Mouse (Mus musculus): ENCODE data around the gene Gm5286. TPM values are rescaled to one million over a fixed set of nuclear protein-coding genes. Genes with fewer than 3 reads are reported as not detected.
"Not testable (repeated sequence)": the region's sequence is repeated elsewhere in the genome, so short reads cannot be mapped to it uniquely, and the experiment has no call there.

Gene Gm5286
- not detected in 2 replicates for polyA plus RNA-seq (2012; rRNA removed)

DNA sequence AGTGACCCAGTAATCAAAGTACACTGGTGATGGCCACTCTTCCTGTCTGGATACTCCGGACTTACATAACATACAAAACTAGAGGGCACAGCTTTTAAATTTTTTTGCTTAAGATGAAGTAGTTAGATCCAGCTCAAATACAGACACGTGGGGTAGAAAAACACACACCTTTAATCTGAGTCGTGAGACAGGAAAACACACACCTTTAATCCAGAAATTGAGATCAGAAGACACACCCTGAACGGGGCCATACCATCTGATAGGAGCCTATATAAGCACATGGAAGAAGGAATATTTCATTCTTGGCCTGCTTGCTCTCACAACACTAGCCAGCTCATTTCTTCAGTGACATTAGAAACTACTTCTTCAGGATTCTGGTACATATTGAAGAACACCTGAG lies at the start of gene Gm5286:
Gene Gm5286, plus strand, starts transcription at position 301 of the 400 bp plus-strand sequence.
- H3K4me1 ChIP-seq (ENCODE audit: control insufficient read depth, insufficient read depth, low read length); H3K4me3 ChIP-seq (ENCODE audit: insufficient read depth, low read depth, low read length); H3K27ac ChIP-seq (ENCODE audit: insufficient read depth, low read depth, low read length); H3K27me3 ChIP-seq (replicated peaks; ENCODE audit: control insufficient read depth, insufficient read depth, low read length); DNase-seq; H3K36me3 ChIP-seq (ENCODE audit: control insufficient read depth, insufficient read depth, low read length): not testable (repeated sequence)
- 90% methylated on average over 3 of the region's 4 CpGs for WGBS

DNA sequence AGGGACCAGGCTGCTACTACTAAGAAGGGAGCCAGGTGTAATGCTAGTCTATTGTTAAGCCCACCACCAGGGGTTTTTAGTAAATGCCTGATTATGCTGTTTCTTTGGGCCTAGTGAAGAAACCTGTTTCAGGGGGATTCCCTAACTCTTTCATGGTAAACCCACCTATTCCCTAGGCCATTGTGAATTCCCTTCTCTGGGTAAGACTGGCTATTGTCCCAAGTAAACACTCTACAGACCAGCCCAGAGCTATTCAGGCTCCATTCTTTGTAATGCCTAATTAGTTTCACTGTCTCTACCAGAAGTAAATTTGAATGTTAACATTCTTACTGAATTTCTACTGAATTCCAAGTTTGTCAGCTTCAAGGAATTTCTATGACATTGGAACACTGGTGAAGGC lies 29.2 kb upstream of the Gm5286 start:
- H3K36me3 ChIP-seq (ENCODE audit: control insufficient read depth, insufficient read depth, low read length); H3K4me1 ChIP-seq (ENCODE audit: control insufficient read depth, insufficient read depth, low read length); H3K27ac ChIP-seq (ENCODE audit: insufficient read depth, low read depth, low read length); H3K27me3 ChIP-seq (replicated peaks; ENCODE audit: control insufficient read depth, insufficient read depth, low read length); DNase-seq; H3K4me3 ChIP-seq (ENCODE audit: insufficient read depth, low read depth, low read length): not testable (repeated sequence)

DNA sequence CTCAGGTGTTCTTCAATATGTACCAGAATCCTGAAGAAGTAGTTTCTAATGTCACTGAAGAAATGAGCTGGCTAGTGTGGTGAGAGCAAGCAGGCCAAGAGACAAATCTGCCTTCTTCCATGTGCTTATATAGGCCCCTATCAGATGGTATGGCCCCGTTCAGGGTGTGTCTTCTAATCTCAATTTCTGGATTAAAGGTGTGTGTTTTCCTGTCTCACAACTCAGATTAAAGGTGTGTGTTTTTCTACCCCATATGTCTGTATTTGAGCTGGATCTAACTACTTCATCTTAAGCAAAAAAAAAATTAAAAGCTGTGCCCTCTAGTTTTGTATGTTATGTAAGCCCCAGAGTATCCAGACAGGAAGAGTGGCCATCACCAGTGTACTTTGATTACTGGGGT lies 18.4 kb upstream of the Gm5286 start, which contains the start of gene Gm10696:
Gene Gm10696, minus strand, starts transcription at position 101 of the 400 bp plus-strand sequence.
- not testable (repeated sequence) for DNase-seq; H3K4me1 ChIP-seq (ENCODE audit: control insufficient read depth, insufficient read depth, low read length); H3K27me3 ChIP-seq (replicated peaks; ENCODE audit: control insufficient read depth, insufficient read depth, low read length); H3K36me3 ChIP-seq (ENCODE audit: control insufficient read depth, insufficient read depth, low read length); H3K4me3 ChIP-seq (ENCODE audit: insufficient read depth, low read depth, low read length); H3K27ac ChIP-seq (ENCODE audit: insufficient read depth, low read depth, low read length)
- WGBS, result 96% methylated on average over 1 of the region's 1 CpGs

Other genes with a start within 250 kb of the Gm5286 start
- not detected in 2 replicates for gene Tdpoz5, start 235.4 kb upstream of the Gm5286 start, polyA plus RNA-seq (2012; rRNA removed)
- not detected in 2 replicates for gene Gm9125, start 141.8 kb upstream of the Gm5286 start, polyA plus RNA-seq (2012; rRNA removed)
- not detected in 2 replicates for gene Gm10697, start 124.1 kb upstream of the Gm5286 start, polyA plus RNA-seq (2012; rRNA removed)
- gene Gm10696, start 18.5 kb upstream of the Gm5286 start, polyA plus RNA-seq (2012; rRNA removed), result not detected in 2 replicates
- not detected in 2 replicates for gene Gm4778, start 67.3 kb downstream of the Gm5286 start, polyA plus RNA-seq (2012; rRNA removed)
- 6.5 and 7.6 TPM in 2 replicates for gene Them4, start 113.4 kb downstream of the Gm5286 start, polyA plus RNA-seq (2012; rRNA removed)
- gene Them5, start 145.4 kb downstream of the Gm5286 start, polyA plus RNA-seq (2012; rRNA removed), result 0.06 and 0.07 TPM in 2 replicates
- gene C2cd4d, start 165.7 kb downstream of the Gm5286 start, polyA plus RNA-seq (2012; rRNA removed), result 0.86 and 1.5 TPM in 2 replicates
- 21.8 and 24.4 TPM in 2 replicates for gene Rorc, start 176.1 kb downstream of the Gm5286 start, polyA plus RNA-seq (2012; rRNA removed)
- 0.14 and 0.20 TPM in 2 replicates for gene Lingo4, start 201.8 kb downstream of the Gm5286 start, polyA plus RNA-seq (2012; rRNA removed)
- 0.75 and 0.90 TPM in 2 replicates for gene Tdrkh, start 216.6 kb downstream of the Gm5286 start, polyA plus RNA-seq (2012; rRNA removed)
- 39.2 and 47.8 TPM in 2 replicates for gene Mrpl9, start 246.6 kb downstream of the Gm5286 start, polyA plus RNA-seq (2012; rRNA removed)
- gene Oaz3, start 247.2 kb downstream of the Gm5286 start, polyA plus RNA-seq (2012; rRNA removed), result 0.25 and 1.0 TPM in 2 replicates

Data from kidney, adult 2 months (tissue).